Mouse (Mus musculus): ENCODE results near the gene Mdm2. TPM values are rescaled to one million over a fixed set of nuclear protein-coding genes. Genes with fewer than 3 reads are reported as not detected.

The Mdm2 gene
- polyA plus RNA-seq, 1 experiment: 36.0 TPM

- Histone ChIP-seq H3K36me3 (ENCODE audit: control insufficient read depth, insufficient read depth) (no peaks in the 10 kb centered on the region), H3K79me3 (ENCODE audit: low read depth) (no peaks in the 10 kb centered on the region), H3K27me3 (ENCODE audit: control insufficient read depth, insufficient read depth, insufficient read length) (peaks cover 3% of the 10 kb centered on the region), H3ac (ENCODE audit: control insufficient read depth, insufficient read length, low read depth) (no peak overlapping the region), H3K79me2 (ENCODE audit: control insufficient read depth, insufficient read depth) (no peaks in the 10 kb centered on the region), H3K4me3 (ENCODE audit: insufficient read depth, poor library complexity, severe bottlenecking) (no peak overlapping the region)
- TF ChIP-seq MAX (IDR thresholded peaks at IDR 0.05) (no peak), FOSL1 (IDR thresholded peaks at IDR 0.05; ENCODE audit: insufficient read depth, low read length, poor library complexity, severe bottlenecking) (no peak), CEBPB (IDR thresholded peaks at IDR 0.05; ENCODE audit: low read depth) (no peak), USF1 (IDR thresholded peaks at IDR 0.05; ENCODE audit: low read depth) (no peak)
Measured at GRCm38 (mm10) chr10:117646482-117647157, 63.9 kb downstream of the Mdm2 start.

- Histone ChIP-seq H3K79me3 (ENCODE audit: low read depth) (no peaks in the 10 kb centered on the region), H3ac (ENCODE audit: control insufficient read depth, insufficient read length, low read depth) (no peak overlapping the region), H3K27me3 (ENCODE audit: control insufficient read depth, insufficient read depth, insufficient read length) (peaks cover 5% of the 10 kb centered on the region), H3K36me3 (ENCODE audit: control insufficient read depth, insufficient read depth) (no peaks in the 10 kb centered on the region), H3K79me2 (ENCODE audit: control insufficient read depth, insufficient read depth) (no peaks in the 10 kb centered on the region), H3K4me3 (ENCODE audit: insufficient read depth, poor library complexity, severe bottlenecking) (no peak overlapping the region)
- TF ChIP-seq CEBPB (IDR thresholded peaks at IDR 0.05; ENCODE audit: low read depth) (no peak), FOSL1 (IDR thresholded peaks at IDR 0.05; ENCODE audit: insufficient read depth, low read length, poor library complexity, severe bottlenecking) (no peak), MYOD1 (IDR thresholded peaks at IDR 0.05; ENCODE audit: control insufficient read depth, insufficient read length, low read depth) (no peak), CTCF (IDR thresholded peaks at IDR 0.05; ENCODE audit: control insufficient read depth, insufficient read depth, insufficient read length) (no peak), MAX (IDR thresholded peaks at IDR 0.05) (no peak), USF1 (IDR thresholded peaks at IDR 0.05; ENCODE audit: low read depth) (no peak), MYOG (IDR thresholded peaks at IDR 0.05; ENCODE audit: control insufficient read depth, extremely low read depth, insufficient read length) (no peak)
Measured at GRCm38 (mm10) chr10:117645487-117645964, 65.0 kb downstream of the Mdm2 start.

- no peaks in the 10 kb centered on the region for H3K79me2 ChIP-seq (ENCODE audit: control insufficient read depth, insufficient read depth)
- H3K79me3 ChIP-seq (ENCODE audit: low read depth): no peaks in the 10 kb centered on the region
- H3K36me3 ChIP-seq (ENCODE audit: control insufficient read depth, insufficient read depth): no peaks in the 10 kb centered on the region
- no peak overlapping the region for H3ac ChIP-seq (ENCODE audit: control insufficient read depth, insufficient read length, low read depth)
- H3K4me3 ChIP-seq (ENCODE audit: insufficient read depth, poor library complexity, severe bottlenecking): no peak overlapping the region
- TF ChIP-seq MYOG (IDR thresholded peaks at IDR 0.05; ENCODE audit: control insufficient read depth, extremely low read depth, insufficient read length) (no peak), CEBPB (IDR thresholded peaks at IDR 0.05; ENCODE audit: low read depth) (no peak), MYOD1 (IDR thresholded peaks at IDR 0.05; ENCODE audit: control insufficient read depth, insufficient read length, low read depth) (no peak), MAX (IDR thresholded peaks at IDR 0.05) (no peak), USF1 (IDR thresholded peaks at IDR 0.05; ENCODE audit: low read depth) (no peak), FOSL1 (IDR thresholded peaks at IDR 0.05; ENCODE audit: insufficient read depth, low read length, poor library complexity, severe bottlenecking) (no peak), CTCF (IDR thresholded peaks at IDR 0.05; ENCODE audit: control insufficient read depth, insufficient read depth, insufficient read length) (no peak)
- peaks cover 5% of the 10 kb centered on the region for H3K27me3 ChIP-seq (ENCODE audit: control insufficient read depth, insufficient read depth, insufficient read length)
Measured at GRCm38 (mm10) chr10:117644828-117645227, 65.7 kb downstream of the Mdm2 start.

GRCm38 (mm10) chr10:117644429-117644748, 66.2 kb downstream of the Mdm2 start:
- Histone ChIP-seq H3K79me2 (ENCODE audit: control insufficient read depth, insufficient read depth) (no peaks in the 10 kb centered on the region), H3ac (ENCODE audit: control insufficient read depth, insufficient read length, low read depth) (no peak overlapping the region), H3K79me3 (ENCODE audit: low read depth) (no peaks in the 10 kb centered on the region), H3K36me3 (ENCODE audit: control insufficient read depth, insufficient read depth) (no peaks in the 10 kb centered on the region), H3K4me3 (ENCODE audit: insufficient read depth, poor library complexity, severe bottlenecking) (no peak overlapping the region), H3K27me3 (ENCODE audit: control insufficient read depth, insufficient read depth, insufficient read length) (peaks cover 5% of the 10 kb centered on the region)
- TF ChIP-seq CEBPB (IDR thresholded peaks at IDR 0.05; ENCODE audit: low read depth) (no peak), MYOG (IDR thresholded peaks at IDR 0.05; ENCODE audit: control insufficient read depth, extremely low read depth, insufficient read length) (no peak), MYOD1 (IDR thresholded peaks at IDR 0.05; ENCODE audit: control insufficient read depth, insufficient read length, low read depth) (no peak), USF1 (IDR thresholded peaks at IDR 0.05; ENCODE audit: low read depth) (no peak), MAX (IDR thresholded peaks at IDR 0.05) (no peak)

- Histone ChIP-seq H3K36me3 (ENCODE audit: control insufficient read depth, insufficient read depth) (no peaks in the 10 kb centered on the region), H3K79me3 (ENCODE audit: low read depth) (no peaks in the 10 kb centered on the region), H3K79me2 (ENCODE audit: control insufficient read depth, insufficient read depth) (no peaks in the 10 kb centered on the region), H3K4me3 (ENCODE audit: insufficient read depth, poor library complexity, severe bottlenecking) (no peak overlapping the region), H3K27me3 (ENCODE audit: control insufficient read depth, insufficient read depth, insufficient read length) (peaks cover 5% of the 10 kb centered on the region), H3ac (ENCODE audit: control insufficient read depth, insufficient read length, low read depth) (no peak overlapping the region)
- TF ChIP-seq MYOD1 (IDR thresholded peaks at IDR 0.05; ENCODE audit: control insufficient read depth, insufficient read length, low read depth) (no peak), FOSL1 (IDR thresholded peaks at IDR 0.05; ENCODE audit: insufficient read depth, low read length, poor library complexity, severe bottlenecking) (no peak), MAX (IDR thresholded peaks at IDR 0.05) (no peak), USF1 (IDR thresholded peaks at IDR 0.05; ENCODE audit: low read depth) (no peak), CTCF (IDR thresholded peaks at IDR 0.05; ENCODE audit: control insufficient read depth, insufficient read depth, insufficient read length) (no peak), CEBPB (IDR thresholded peaks at IDR 0.05; ENCODE audit: low read depth) (no peak), MYOG (IDR thresholded peaks at IDR 0.05; ENCODE audit: control insufficient read depth, extremely low read depth, insufficient read length) (no peak)
Measured at GRCm38 (mm10) chr10:117643711-117644428, 66.7 kb downstream of the Mdm2 start.

All from C2C12 (cell line).